Mouse (Mus musculus): ENCODE measurements at regions not wholly inside any gene's neighbourhood (a gene's known extent, or its start where the extent isn't known, plus 50 kb on each side); places are given as distances from the start of the nearest gene placed in this dataset.

- no peaks in the 10 kb centered on the region for H3K27me3 ChIP-seq (replicated peaks; ENCODE audit: control insufficient read depth, insufficient read depth, low read length)
- H3K9me3 ChIP-seq (ENCODE audit: control insufficient read depth, low read length): no peaks in the 10 kb centered on the region; the same call in 1 of the 2 replicates
- no peak overlapping the region for H3K9ac ChIP-seq (replicated peaks; ENCODE audit: low read depth, low read length)
- no peak for ATAC-seq
- H3K4me1 ChIP-seq (replicated peaks; ENCODE audit: control insufficient read depth, insufficient read depth, low read length): no peaks in the 10 kb centered on the region
- H3K4me3 ChIP-seq (replicated peaks; ENCODE audit: low read length): no peak overlapping the region
- H3K4me2 ChIP-seq (ENCODE audit: low read length): no peak overlapping the region
- WGBS: 88% methylated on average over 3 of the region's 3 CpGs
- H3K27ac ChIP-seq (ENCODE audit: low read length): no peak overlapping the region
- H3K36me3 ChIP-seq (ENCODE audit: control insufficient read depth, insufficient read depth): no peaks in the 10 kb centered on the region
Measured at GRCm38 (mm10) chr8:64542501-64542900, 150.4 kb downstream of the Cpe start.

GRCm38 (mm10) chr8:64539846-64540472, 152.9 kb downstream of the Cpe start:
- 89% methylated on average over 4 of the region's 4 CpGs for WGBS
- no peak overlapping the region for H3K27ac ChIP-seq (ENCODE audit: low read length)
- no peak overlapping the region for H3K4me3 ChIP-seq (replicated peaks; ENCODE audit: low read length)
- no peak overlapping the region for H3K9ac ChIP-seq (replicated peaks; ENCODE audit: low read depth, low read length)
- no peaks in the 10 kb centered on the region for H3K4me1 ChIP-seq (replicated peaks; ENCODE audit: control insufficient read depth, insufficient read depth, low read length)
- no peaks in the 10 kb centered on the region for H3K36me3 ChIP-seq (ENCODE audit: control insufficient read depth, insufficient read depth)
- no peak overlapping the region for H3K4me2 ChIP-seq (ENCODE audit: low read length)
- no peak for ATAC-seq
- H3K27me3 ChIP-seq (replicated peaks; ENCODE audit: control insufficient read depth, insufficient read depth, low read length): no peaks in the 10 kb centered on the region
- no peaks in the 10 kb centered on the region; the same call in 1 of the 2 replicates for H3K9me3 ChIP-seq (ENCODE audit: control insufficient read depth, low read length)

GRCm38 (mm10) chr8:64531780-64532179, 161.1 kb downstream of the Cpe start:
- no peaks in the 10 kb centered on the region for H3K27me3 ChIP-seq (replicated peaks; ENCODE audit: control insufficient read depth, insufficient read depth, low read length)
- no peaks in the 10 kb centered on the region for H3K9me3 ChIP-seq (ENCODE audit: control insufficient read depth, low read length)
- ATAC-seq: no peak
- no peak overlapping the region for H3K9ac ChIP-seq (replicated peaks; ENCODE audit: low read depth, low read length)
- no peak overlapping the region for H3K27ac ChIP-seq (ENCODE audit: low read length)
- 92% methylated on average over 2 of the region's 2 CpGs for WGBS
- no peaks in the 10 kb centered on the region for H3K4me1 ChIP-seq (replicated peaks; ENCODE audit: control insufficient read depth, insufficient read depth, low read length)
- no peak overlapping the region for H3K4me2 ChIP-seq (ENCODE audit: low read length)
- H3K36me3 ChIP-seq (ENCODE audit: control insufficient read depth, insufficient read depth): no peaks in the 10 kb centered on the region
- H3K4me3 ChIP-seq (replicated peaks; ENCODE audit: low read length): no peak overlapping the region

GRCm38 (mm10) chr8:64522441-64523102, 170.3 kb downstream of the Cpe start:
- Histone ChIP-seq H3K4me2 (ENCODE audit: low read length) (no peak overlapping the region), H3K4me1 (replicated peaks; ENCODE audit: control insufficient read depth, insufficient read depth, low read length) (no peaks in the 10 kb centered on the region), H3K27me3 (replicated peaks; ENCODE audit: control insufficient read depth, insufficient read depth, low read length) (no peaks in the 10 kb centered on the region), H3K9me3 (ENCODE audit: control insufficient read depth, low read length) (no peaks in the 10 kb centered on the region), H3K9ac (replicated peaks; ENCODE audit: low read depth, low read length) (no peak overlapping the region), H3K36me3 (ENCODE audit: control insufficient read depth, insufficient read depth) (no peaks in the 10 kb centered on the region), H3K4me3 (replicated peaks; ENCODE audit: low read length) (no peak overlapping the region), H3K27ac (ENCODE audit: low read length) (no peak overlapping the region)
- 88% methylated on average over 8 of the region's 8 CpGs for WGBS
- ATAC-seq: no peak

- Histone ChIP-seq H3K4me3 (replicated peaks; ENCODE audit: low read length) (no peak overlapping the region), H3K9me3 (ENCODE audit: control insufficient read depth, low read length) (no peaks in the 10 kb centered on the region), H3K27me3 (replicated peaks; ENCODE audit: control insufficient read depth, insufficient read depth, low read length) (no peaks in the 10 kb centered on the region), H3K4me2 (ENCODE audit: low read length) (no peak overlapping the region), H3K36me3 (ENCODE audit: control insufficient read depth, insufficient read depth) (no peaks in the 10 kb centered on the region), H3K4me1 (replicated peaks; ENCODE audit: control insufficient read depth, insufficient read depth, low read length) (no peaks in the 10 kb centered on the region), H3K9ac (replicated peaks; ENCODE audit: low read depth, low read length) (no peak overlapping the region), H3K27ac (ENCODE audit: low read length) (no peak overlapping the region)
- no peak for ATAC-seq
- WGBS: 81% methylated on average over 1 of the region's 1 CpGs
Measured at GRCm38 (mm10) chr8:64519650-64520049, 173.2 kb downstream of the Cpe start.

GRCm38 (mm10) chr8:64515923-64516322, 176.9 kb downstream of the Cpe start:
- 78% methylated on average over 5 of the region's 5 CpGs for WGBS
- H3K4me3 ChIP-seq (replicated peaks; ENCODE audit: low read length): no peak overlapping the region
- H3K27ac ChIP-seq (ENCODE audit: low read length): no peak overlapping the region
- no peaks in the 10 kb centered on the region for H3K36me3 ChIP-seq (ENCODE audit: control insufficient read depth, insufficient read depth)
- H3K27me3 ChIP-seq (replicated peaks; ENCODE audit: control insufficient read depth, insufficient read depth, low read length): no peaks in the 10 kb centered on the region
- no peak overlapping the region for H3K4me2 ChIP-seq (ENCODE audit: low read length)
- H3K9ac ChIP-seq (replicated peaks; ENCODE audit: low read depth, low read length): no peak overlapping the region
- no peaks in the 10 kb centered on the region for H3K4me1 ChIP-seq (replicated peaks; ENCODE audit: control insufficient read depth, insufficient read depth, low read length)
- no peak for ATAC-seq
- peaks cover 5% of the 10 kb centered on the region for H3K9me3 ChIP-seq (ENCODE audit: control insufficient read depth, low read length)

GRCm38 (mm10) chr8:64497281-64498060, 195.4 kb downstream of the Cpe start:
- Histone ChIP-seq H3K27ac (ENCODE audit: low read length) (no peak overlapping the region), H3K36me3 (ENCODE audit: control insufficient read depth, insufficient read depth) (no peaks in the 10 kb centered on the region), H3K27me3 (replicated peaks; ENCODE audit: control insufficient read depth, insufficient read depth, low read length) (no peaks in the 10 kb centered on the region), H3K4me2 (ENCODE audit: low read length) (no peak overlapping the region), H3K9me3 (ENCODE audit: control insufficient read depth, low read length) (no peaks in the 10 kb centered on the region), H3K4me3 (replicated peaks; ENCODE audit: low read length) (no peak overlapping the region), H3K4me1 (replicated peaks; ENCODE audit: control insufficient read depth, insufficient read depth, low read length) (peaks cover 8% of the 10 kb centered on the region), H3K9ac (replicated peaks; ENCODE audit: low read depth, low read length) (no peak overlapping the region)
- 40% methylated on average over 6 of the region's 6 CpGs for WGBS
- ATAC-seq: no peak

- Histone ChIP-seq H3K4me2 (ENCODE audit: low read length) (peak overlapping the region; percentile 13; the same call in 1 of the 2 replicates), H3K36me3 (ENCODE audit: control insufficient read depth, insufficient read depth) (no peaks in the 10 kb centered on the region), H3K4me1 (replicated peaks; ENCODE audit: control insufficient read depth, insufficient read depth, low read length) (peaks cover 8% of the 10 kb centered on the region), H3K4me3 (replicated peaks; ENCODE audit: low read length) (no peak overlapping the region), H3K9ac (replicated peaks; ENCODE audit: low read depth, low read length) (0 out of 2 replicates have a peak overlapping the region, but pooled peaks have one; percentile 9), H3K9me3 (ENCODE audit: control insufficient read depth, low read length) (no peaks in the 10 kb centered on the region), H3K27me3 (replicated peaks; ENCODE audit: control insufficient read depth, insufficient read depth, low read length) (no peaks in the 10 kb centered on the region), H3K27ac (ENCODE audit: low read length) (no peak overlapping the region)
- 16% methylated on average over 14 of the region's 14 CpGs for WGBS
- ATAC-seq: peak; percentile 62; the same call in 1 of the 2 replicates
Measured at GRCm38 (mm10) chr8:64496333-64497213, 196.3 kb downstream of the Cpe start.

Measured in forebrain, embryonic 16.5 days (tissue).